Mouse (Mus musculus) mature B cell (primary cell): ENCODE results near the gene Bmpr1a.

ENCODE experiments used
- in situ Hi-C: fragments of 300-500 bp; cut with MboI; formaldehyde crosslinking; loops from 2 replicates; pipeline ENCODE4 v1.14.3; 2019

The Bmpr1a gene

GRCm38 (mm10) chr14:34505309-34505708 is 2.2 kb upstream of the Bmpr1a start:
- in situ Hi-C loops: no loop called here

GRCm38 (mm10) chr14:34504377-34504776 is 1.2 kb upstream of the Bmpr1a start:
- in situ Hi-C loops: no loop called here

GRCm38 (mm10) chr14:34503759-34504158 is 618 bp upstream of the Bmpr1a start:
- in situ Hi-C loops: no loop called here

- in situ Hi-C loops: no loop called here
Measured at GRCm38 (mm10) chr14:34502475-34503324, 441 bp downstream of the Bmpr1a start.

GRCm38 (mm10) chr14:34501804-34502474 is 1.2 kb downstream of the Bmpr1a start:
- in situ Hi-C loops: no loop called here

- in situ Hi-C loops: no loop called here
Measured at GRCm38 (mm10) chr14:34501447-34501803, 1.7 kb downstream of the Bmpr1a start.

- in situ Hi-C loops: no loop called here
Measured at GRCm38 (mm10) chr14:34500309-34500708, 2.8 kb downstream of the Bmpr1a start.

- in situ Hi-C loops: no loop called here
Measured at GRCm38 (mm10) chr14:34499664-34500063, 3.5 kb downstream of the Bmpr1a start.

- in situ Hi-C loops: no loop called here
Measured at GRCm38 (mm10) chr14:34497346-34497745, 5.8 kb downstream of the Bmpr1a start.

GRCm38 (mm10) chr14:34493682-34494081 is 9.5 kb downstream of the Bmpr1a start:
- in situ Hi-C loops: no loop called here

- in situ Hi-C loops: no loop called here
Measured at GRCm38 (mm10) chr14:34492688-34493087, 10.5 kb downstream of the Bmpr1a start.

GRCm38 (mm10) chr14:34490965-34491364 is 12.2 kb downstream of the Bmpr1a start:
- in situ Hi-C loops: no loop called here

- in situ Hi-C loops: no loop called here
Measured at GRCm38 (mm10) chr14:34489928-34490327, 13.2 kb downstream of the Bmpr1a start.

GRCm38 (mm10) chr14:34486169-34486568 is 17.0 kb downstream of the Bmpr1a start:
- in situ Hi-C loops: no loop called here

- in situ Hi-C loops: no loop called here
Measured at GRCm38 (mm10) chr14:34483469-34484341, 19.4 kb downstream of the Bmpr1a start.

- in situ Hi-C loops: no loop called here
Measured at GRCm38 (mm10) chr14:34471591-34471990, 31.6 kb downstream of the Bmpr1a start.

- in situ Hi-C loops: no loop called here
Measured at GRCm38 (mm10) chr14:34466291-34466690, 36.9 kb downstream of the Bmpr1a start.

GRCm38 (mm10) chr14:34459386-34459785 is 43.8 kb downstream of the Bmpr1a start:
- in situ Hi-C loops: no loop called here

- in situ Hi-C loops: no loop called here
Measured at GRCm38 (mm10) chr14:34458880-34459279, 44.3 kb downstream of the Bmpr1a start.

- in situ Hi-C loops: no loop called here
Measured at GRCm38 (mm10) chr14:34454282-34454681, 48.9 kb downstream of the Bmpr1a start.

- in situ Hi-C loops: no loop called here
Measured at GRCm38 (mm10) chr14:34453648-34454047, 49.5 kb downstream of the Bmpr1a start.

GRCm38 (mm10) chr14:34451872-34452271 is 51.3 kb downstream of the Bmpr1a start:
- in situ Hi-C loops: no loop called here
